Comparison of ENCODE assay signal across 9 mouse cellular contexts in genomic region chr7:112400175-112400574, GRCm38 (mm10). TPM values are rescaled to one million over a fixed set of nuclear protein-coding genes. Genes with fewer than 3 reads are reported as not detected.
A peak's percentile ranks its signal among the peaks of the same experiment; 100 is the strongest.
DNase-seq lines count a peak whose midpoint lies in the region; ATAC-seq and TF ChIP-seq lines count a peak whose summit lies in the region.
"Had no signal": no experiment of that assay in that cellular context is flagged by ENCODE, and none has a peak within 500 bp of the region (broad histone marks: within the 10 kb centered on the region; RNA-seq: fewer than 3 reads in every experiment).

No protein-coding gene starts in this region.

- peak; percentile 72; the same call in 1 of the 2 replicates for ATAC-seq in granulocyte monocyte progenitor cell, adult 5-6 weeks (replicated peaks; ENCODE audit: poor library complexity, severe bottlenecking)
- peak; percentile 42; the same call in 1 of the 2 replicates for ATAC-seq in kidney, embryonic 14.5 days (ENCODE audit: low FRiP score, low TSS enrichment)
- no peak for ATAC-seq in liver, postnatal 0 days

- no peak overlapping the region for H3K4me2 ChIP-seq in kidney, embryonic 14.5 days (replicated peaks; ENCODE audit: low read depth, low read length)
- H3K4me2 ChIP-seq in liver, postnatal 0 days (ENCODE audit: low read depth, low read length), result no peak overlapping the region
- H3K4me2 ChIP-seq: hindbrain, embryonic 15.5 days had no signal

- no peaks in the 10 kb centered on the region for H3K9me3 ChIP-seq in ES-Bruce4 (replicated peaks; ENCODE audit: control insufficient read depth, insufficient read depth, low read length, poor library complexity, severe bottlenecking)
- H3K9me3 ChIP-seq in kidney, embryonic 14.5 days (ENCODE audit: control insufficient read depth, low read length), result no peaks in the 10 kb centered on the region
- no peaks in the 10 kb centered on the region for H3K9me3 ChIP-seq in liver, postnatal 0 days (ENCODE audit: low read length)
- H3K9me3 ChIP-seq: hindbrain, embryonic 15.5 days had no signal

- 52% methylated on average over 6 of the region's 6 CpGs for WGBS in kidney, embryonic 14.5 days
- WGBS in liver, postnatal 0 days (ENCODE audit: insufficient replicate concordance), result 31% methylated on average over 6 of the region's 6 CpGs

- peak; percentile 84 for TF ChIP-seq CTCF in ES-Bruce4 (IDR thresholded peaks at IDR 0.05; ENCODE audit: low read depth, low read length)
- peak; percentile 86 for TF ChIP-seq CTCF in liver, postnatal 0 days (IDR thresholded peaks at IDR 0.05; ENCODE audit: low read depth)

- H3K9ac ChIP-seq in ES-Bruce4 (ENCODE audit: low read depth, poor library complexity, severe bottlenecking), result no peak overlapping the region
- H3K9ac ChIP-seq in kidney, embryonic 14.5 days (ENCODE audit: low read depth, low read length), result no peak overlapping the region
- no peak overlapping the region for H3K9ac ChIP-seq in liver, postnatal 0 days (replicated peaks)
- H3K9ac ChIP-seq: hindbrain, embryonic 15.5 days had no signal

- H3K36me3 ChIP-seq in ES-Bruce4 (ENCODE audit: control insufficient read depth, insufficient read depth, low read length, poor library complexity, severe bottlenecking), result no peaks in the 10 kb centered on the region
- H3K36me3 ChIP-seq in kidney, embryonic 14.5 days (ENCODE audit: control insufficient read depth, insufficient read depth, low read length), result no peaks in the 10 kb centered on the region
- no peaks in the 10 kb centered on the region for H3K36me3 ChIP-seq in liver, postnatal 0 days (replicated peaks; ENCODE audit: insufficient read depth, low read length)
- H3K36me3 ChIP-seq: hindbrain, embryonic 15.5 days had no signal

- H3K4me3 ChIP-seq in ES-Bruce4 (ENCODE audit: low read depth, low read length), result no peak overlapping the region
- no peak overlapping the region for H3K4me3 ChIP-seq in kidney, embryonic 14.5 days (ENCODE audit: low read length)
- H3K4me3 ChIP-seq in liver, postnatal 0 days (ENCODE audit: low read depth, low read length), result no peak overlapping the region
- H3K4me3 ChIP-seq: hindbrain, embryonic 15.5 days had no signal

- no peak for TF ChIP-seq POLR2A in ES-Bruce4 (IDR thresholded peaks at IDR 0.05; ENCODE audit: insufficient read depth, low read length)

- TF ChIP-seq EP300 in ES-Bruce4 (IDR thresholded peaks at IDR 0.05; ENCODE audit: insufficient read depth, low read depth, low read length), result no peak
- no peak for TF ChIP-seq EP300 in liver, postnatal 0 days (IDR thresholded peaks at IDR 0.05; ENCODE audit: low read depth)

- DNase-seq in adrenal gland, postnatal 25 days, result peak; percentile 80
- DNase-seq in embryo, embryonic 9.5 days (ENCODE audit: extremely low spot score), result peak; percentile 72
- peak; percentile 74 for DNase-seq in liver, postnatal 0 days
- DNase-seq in ovary, postnatal 10 days (ENCODE audit: low spot score), result peak; percentile 52
- peak; percentile 55 to 57 for DNase-seq in urinary bladder, adult 18-20 months (ENCODE audit: low spot score in 2 of 2)

- no peak overlapping the region for H3K27ac ChIP-seq in ES-Bruce4 (ENCODE audit: insufficient read depth, low read length)
- no peak overlapping the region for H3K27ac ChIP-seq in kidney, embryonic 14.5 days (ENCODE audit: low read depth, low read length)
- no peak overlapping the region for H3K27ac ChIP-seq in liver, postnatal 0 days (ENCODE audit: low read depth)
- H3K27ac ChIP-seq: hindbrain, embryonic 15.5 days had no signal

- H3K27me3 ChIP-seq in ES-Bruce4 (ENCODE audit: control insufficient read depth, insufficient read depth, low read length, poor library complexity, severe bottlenecking), result no peaks in the 10 kb centered on the region
- no peaks in the 10 kb centered on the region for H3K27me3 ChIP-seq in kidney, embryonic 14.5 days (ENCODE audit: control insufficient read depth, insufficient read depth, low read length)
- no peaks in the 10 kb centered on the region for H3K27me3 ChIP-seq in liver, postnatal 0 days (ENCODE audit: insufficient read depth, low read length)
- H3K27me3 ChIP-seq: hindbrain, embryonic 15.5 days had no signal

- H3K4me1 ChIP-seq in ES-Bruce4 (ENCODE audit: control insufficient read depth, insufficient read depth, low read length), result no peaks in the 10 kb centered on the region
- H3K4me1 ChIP-seq in kidney, embryonic 14.5 days (ENCODE audit: control insufficient read depth, insufficient read depth, low read length), result peaks cover 7% of the 10 kb centered on the region
- no peaks in the 10 kb centered on the region for H3K4me1 ChIP-seq in liver, postnatal 0 days (ENCODE audit: insufficient read depth)
- H3K4me1 ChIP-seq: hindbrain, embryonic 15.5 days had no signal

RNA-seq across cellular contexts. Expression of gene Parva, which starts 27.1 kb away (rescaled TPM):
- polyA plus RNA-seq in ES-Bruce4 (2011; ENCODE audit: insufficient read depth, insufficient read length, low read depth, missing spikeins), result 38.5 and 43.2 TPM in 2 replicates
- 89.8 and 98.3 TPM in 2 replicates for total RNA-seq in adrenal gland, postnatal 25 days (2021)
- not detected in 2 replicates for total RNA-seq in granulocyte monocyte progenitor cell, adult 5-6 weeks (2014; fragmentation: Nextera tagmentation)
- not detected in 2 replicates for total RNA-seq in granulocyte monocyte progenitor cell, adult 5-6 weeks (2017)
- polyA plus RNA-seq in kidney, embryonic 14.5 days (2014; fragmentation: Nextera tagmentation; extraction: Ambion mirVana), result 53.4 and 92.8 TPM in 2 replicates
- polyA plus RNA-seq in liver, postnatal 0 days (2015; fragmentation: Nextera tagmentation; extraction: Ambion mirVana), result 8.0 and 8.6 TPM in 2 replicates
